Mouse (Mus musculus): ENCODE measurements around the gene Tex30.
"Not testable (repeated sequence)": the region's sequence is repeated elsewhere in the genome, so short reads cannot be mapped to it uniquely, and the experiment has no call there.

- not testable (repeated sequence) for TF ChIP-seq POLR2A (IDR thresholded peaks at IDR 0.05; ENCODE audit: insufficient read length, low read depth); CEBPB (IDR thresholded peaks at IDR 0.05; ENCODE audit: insufficient read depth, poor library complexity, severe bottlenecking); MYOD1 (IDR thresholded peaks at IDR 0.05; ENCODE audit: control insufficient read depth in 1 of 3, insufficient read length in 2 of 3, low read depth in 2 of 3); USF1 (IDR thresholded peaks at IDR 0.05; ENCODE audit: low read depth); MAX (IDR thresholded peaks at IDR 0.05; ENCODE audit: low read depth); MYOG (IDR thresholded peaks at IDR 0.05; ENCODE audit: control insufficient read depth in 1 of 3, insufficient read depth in 1 of 3, insufficient read length in 2 of 3, low read depth in 2 of 3); E2F4 (IDR thresholded peaks at IDR 0.05; ENCODE audit: insufficient read depth); TCF12 (IDR thresholded peaks at IDR 0.05; ENCODE audit: insufficient read depth, poor library complexity, severe bottlenecking); POLR2AphosphoS2 (IDR thresholded peaks at IDR 0.05; ENCODE audit: insufficient read length, low read depth); SRF (IDR thresholded peaks at IDR 0.05; ENCODE audit: control insufficient read depth, insufficient read length, low read depth); REST (IDR thresholded peaks at IDR 0.05; ENCODE audit: insufficient read depth, insufficient read length)
Observed at GRCm38 (mm10) chr1:44045689-44046088, 56.6 kb downstream of the Tex30 start.

All from myocyte (in vitro differentiated cells).